Mouse (Mus musculus) forebrain, postnatal 0 days (tissue): ENCODE results near the gene Mdm2. TPM values are rescaled to one million over a fixed set of nuclear protein-coding genes. Genes with fewer than 3 reads are reported as not detected.

ENCODE experiments used
- ATAC-seq: fragments of 200-750 bp; cut with Nextera tagmentation; 2 replicates; pipeline ENCODE4 v1.8.0; 2017; ENCODE audit warnings: mild to moderate bottlenecking, moderate library complexity
- DNase-seq: peaks from one replicate; pipeline ENCODE4 v3.0.0-alpha.2; 2015
- H3K27ac ChIP-seq: fragments of 300-500 bp; sonication (generic); 2 replicates; pipeline ENCODE4 v1.5.1; 2014; ENCODE audit warnings: low read depth, mild to moderate bottlenecking, antibody characterized with exemption, low read length, moderate library complexity, mixed read lengths
- H3K27me3 ChIP-seq: fragments of 300-500 bp; sonication (generic); 2 replicates; pipeline ENCODE4 v1.6.1; 2014; ENCODE audit warnings: mild to moderate bottlenecking, low read length, mixed read lengths; ENCODE audit not compliant: insufficient read depth
- H3K36me3 ChIP-seq: fragments of 300-500 bp; sonication (generic); 2 replicates; pipeline ENCODE4 v1.6.1; 2014; ENCODE audit warnings: mild to moderate bottlenecking, moderate library complexity; ENCODE audit not compliant: insufficient read depth
- H3K4me1 ChIP-seq: fragments of 300-500 bp; sonication (generic); 2 replicates; pipeline ENCODE4 v1.6.1; 2014; ENCODE audit warnings: antibody characterized with exemption; ENCODE audit not compliant: insufficient read depth
- H3K4me2 ChIP-seq: fragments of 300-500 bp; sonication (generic); 2 replicates; pipeline ENCODE4 v1.6.1; 2014; ENCODE audit warnings: low read depth, mild to moderate bottlenecking, moderate library complexity
- H3K4me3 ChIP-seq: fragments of 300-500 bp; sonication (generic); 2 replicates; pipeline ENCODE4 v1.5.1; 2014; ENCODE audit warnings: low read depth, low read length, mixed read lengths
- H3K9ac ChIP-seq: fragments of 300-500 bp; sonication (generic); 2 replicates; pipeline ENCODE4 v1.6.1; 2014; ENCODE audit warnings: mild to moderate bottlenecking
- H3K9me3 ChIP-seq: fragments of 300-500 bp; sonication (generic); 2 replicates; pipeline ENCODE4 v1.6.1; 2016; ENCODE audit warnings: low read length
- CTCF ChIP-seq: sonication (generic); IDR thresholded peaks from 2 replicates; pipeline ENCODE4 v1.5.1; 2016; ENCODE audit warnings: antibody characterized with exemption, control low read depth, low read depth
- WGBS: fragments of 180-500 bp; shearing (Covaris S2); extraction: QIAGEN DNeasy Blood & Tissue Kit; methylation state at CpG from one replicate; pipeline ENCODE4 v1.1.7; 2014; 5-methylcytosine and 5-hydroxymethylcytosine counted together
- polyA plus RNA-seq: library from polyadenylated mRNA; unstranded; fragments of >200 nt; fragmentation: Nextera tagmentation; extraction: Ambion mirVana; gene quantifications from 2 replicates; pipeline ENCODE4 v1.2.1, GENCODE M21; 2015
- total RNA-seq: library from RNA; depleted of rRNA; stranded (reverse); fragments of >200 nt; gene quantifications from 2 replicates; pipeline ENCODE4 v1.2.3, GENCODE M21; 2014

Mdm2 gene
- total and polyA plus RNA-seq, 2 experiments from 2014 or later, result 30.2 to 77.3 TPM

DNA sequence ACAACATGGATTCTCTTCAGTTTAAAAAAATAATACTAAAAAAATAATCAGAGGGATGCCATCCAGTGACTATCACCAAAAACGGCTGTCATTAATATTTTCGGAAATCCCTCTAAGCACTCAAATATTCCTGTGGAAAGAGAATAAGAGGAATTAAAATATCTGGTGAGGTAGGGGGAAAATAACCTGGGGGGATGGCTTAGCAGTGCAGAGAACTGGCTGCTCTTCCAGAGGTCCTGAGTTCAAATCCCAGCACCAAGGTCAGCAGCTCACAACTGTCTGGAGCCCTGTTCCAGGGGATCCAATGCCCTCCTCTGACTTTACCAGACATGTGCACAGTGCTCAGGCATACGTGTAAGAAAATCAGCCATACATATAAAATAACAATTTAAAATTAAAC, 44.2 kb downstream of the Mdm2 start:
- Histone ChIP-seq H3K27ac (no peak overlapping the region), H3K27me3 (no peaks in the 10 kb centered on the region), H3K36me3 (no peaks in the 10 kb centered on the region), H3K9ac (no peak overlapping the region), H3K4me2 (no peak overlapping the region), H3K4me3 (no peak overlapping the region), H3K4me1 (no peaks in the 10 kb centered on the region), H3K9me3 (no peaks in the 10 kb centered on the region)
- TF ChIP-seq CTCF, result no peak
- ATAC-seq, result no peak
- 93% methylated on average over 3 of the region's 3 CpGs for WGBS
- no peak for DNase-seq

DNA sequence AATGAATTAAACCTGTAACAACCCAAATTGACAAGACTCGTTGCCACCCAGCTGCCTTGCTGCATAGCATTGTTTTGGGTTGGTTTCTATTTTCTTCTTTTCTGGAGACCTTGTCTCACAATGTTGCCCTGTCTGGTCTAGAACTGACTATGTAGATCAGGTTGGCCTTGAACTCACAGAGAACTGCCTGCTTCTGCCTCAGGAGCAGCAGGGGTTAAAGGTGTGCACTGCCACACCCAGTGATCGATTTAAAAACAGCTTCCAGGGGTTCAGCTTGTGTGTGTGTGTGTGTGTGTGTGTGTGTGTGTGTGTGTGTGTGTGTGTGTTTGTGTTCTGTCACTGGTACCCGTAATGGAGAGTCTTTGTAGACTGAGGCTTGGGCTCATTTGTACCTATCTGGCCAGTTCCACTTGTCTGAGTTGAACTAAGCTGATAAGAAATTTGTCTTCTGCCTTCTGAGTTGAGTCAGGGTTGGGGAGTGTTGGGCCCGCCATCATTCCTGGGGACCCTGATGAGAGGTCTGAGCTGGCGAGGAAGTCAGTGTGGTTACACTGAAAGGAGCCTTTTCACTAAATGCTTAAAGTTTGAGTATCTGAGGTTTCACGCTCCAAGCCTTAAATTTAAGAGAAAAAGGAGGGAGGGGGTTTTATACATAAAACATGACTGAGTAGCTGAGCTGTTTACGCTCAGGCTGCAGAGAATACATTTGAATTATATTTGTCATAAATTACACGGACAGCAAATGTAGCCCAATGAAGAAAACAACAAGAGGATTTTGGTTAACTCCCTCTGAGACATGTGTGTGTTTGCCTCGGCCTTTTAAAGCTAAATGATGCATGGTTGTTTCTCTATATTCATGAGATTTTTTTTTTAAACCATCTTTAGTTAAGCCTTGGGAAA, 44.9 kb downstream of the Mdm2 start:
- no peak for DNase-seq
- Histone ChIP-seq H3K4me3 (no peak overlapping the region), H3K4me2 (no peak overlapping the region), H3K27ac (no peak overlapping the region), H3K4me1 (no peaks in the 10 kb centered on the region), H3K9me3 (no peaks in the 10 kb centered on the region), H3K9ac (no peak overlapping the region), H3K27me3 (no peaks in the 10 kb centered on the region), H3K36me3 (no peaks in the 10 kb centered on the region)
- 59% methylated on average over 9 of the region's 9 CpGs for WGBS
- no peak for TF ChIP-seq CTCF
- ATAC-seq, result no peak

DNA sequence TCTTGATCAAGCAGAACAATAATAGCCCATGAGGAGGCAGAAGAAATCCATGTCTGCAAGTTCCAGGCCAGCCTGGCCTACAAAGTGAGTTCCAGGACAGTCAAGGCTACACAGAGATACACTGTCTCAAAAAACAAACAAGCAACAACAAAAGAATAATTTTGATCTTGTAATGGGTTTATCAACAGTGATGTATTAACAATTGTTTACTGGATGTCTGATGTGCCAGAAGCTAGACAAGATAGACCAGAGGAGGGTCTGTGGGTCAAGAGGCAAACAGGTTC, 45.7 kb downstream of the Mdm2 start:
- Histone ChIP-seq H3K36me3 (no peaks in the 10 kb centered on the region), H3K27me3 (no peaks in the 10 kb centered on the region), H3K4me2 (no peak overlapping the region), H3K4me1 (no peaks in the 10 kb centered on the region), H3K9ac (no peak overlapping the region), H3K27ac (no peak overlapping the region), H3K9me3 (no peaks in the 10 kb centered on the region), H3K4me3 (no peak overlapping the region)
- no peak for TF ChIP-seq CTCF
- DNase-seq, result no peak
- ATAC-seq, result no peak

DNA sequence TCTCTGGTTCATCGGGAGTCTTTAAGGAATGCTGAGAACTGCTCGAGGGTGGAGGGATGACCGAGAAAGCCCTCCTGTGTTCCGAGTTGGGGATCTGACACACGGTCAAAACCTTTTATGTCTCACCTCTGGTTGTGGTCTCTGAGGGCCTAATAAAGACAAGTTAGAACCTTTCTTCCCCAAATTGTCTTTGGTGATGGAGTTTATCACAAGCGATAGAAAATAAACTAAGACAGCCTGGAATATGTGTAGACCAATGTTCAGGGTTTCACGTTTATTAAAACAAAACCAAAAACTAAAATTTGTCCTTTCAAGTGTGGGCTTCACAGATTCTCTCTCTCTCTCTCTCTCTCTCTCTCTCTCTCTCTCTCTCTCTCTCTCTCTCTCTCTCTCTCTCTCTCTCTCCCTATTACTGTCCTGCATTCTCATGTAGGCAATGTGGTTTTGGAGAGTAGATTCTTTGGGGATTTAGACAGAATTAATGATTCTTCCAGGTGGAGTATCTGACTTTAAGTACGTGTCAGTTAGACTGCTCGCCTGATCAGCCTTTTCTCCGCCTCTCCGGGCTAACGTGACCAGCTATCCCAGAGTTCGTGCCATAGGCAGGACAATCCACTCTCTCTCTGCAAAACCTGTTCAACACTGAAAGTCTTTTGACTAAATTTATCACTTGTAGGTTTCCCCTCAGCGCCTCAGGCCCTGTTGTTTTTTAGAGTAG, 46.2 kb downstream of the Mdm2 start:
- no peak for ATAC-seq
- Histone ChIP-seq H3K4me1 (no peaks in the 10 kb centered on the region), H3K9ac (no peak overlapping the region), H3K27ac (no peak overlapping the region), H3K9me3 (no peaks in the 10 kb centered on the region), H3K27me3 (no peaks in the 10 kb centered on the region), H3K4me2 (no peak overlapping the region), H3K36me3 (no peaks in the 10 kb centered on the region), H3K4me3 (no peak overlapping the region)
- TF ChIP-seq CTCF, result no peak
- DNase-seq, result no peak
- 66% methylated on average over 14 of the region's 14 CpGs for WGBS

DNA sequence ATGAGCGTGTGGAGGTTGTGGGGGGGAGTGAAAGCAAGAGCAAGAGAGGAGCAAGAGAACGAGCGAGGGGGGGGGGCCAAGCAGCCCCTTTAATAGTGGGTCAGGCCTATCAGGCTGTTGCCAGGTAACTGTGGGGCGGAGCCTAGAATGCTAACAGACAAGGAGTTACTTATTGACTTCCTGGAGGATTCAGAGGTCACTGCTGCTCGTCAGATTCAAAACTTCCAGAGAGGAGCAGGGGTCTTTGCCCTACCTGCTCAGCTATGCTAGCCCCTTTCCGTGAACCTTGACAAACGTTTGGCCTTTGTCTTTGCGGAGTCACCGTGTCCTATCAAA, 46.7 kb downstream of the Mdm2 start:
- H3K36me3 ChIP-seq, result no peaks in the 10 kb centered on the region
- ATAC-seq, result no peak
- DNase-seq, result no peak
- no peaks in the 10 kb centered on the region for H3K9me3 ChIP-seq
- no peak overlapping the region for H3K9ac ChIP-seq
- H3K4me1 ChIP-seq, result no peaks in the 10 kb centered on the region
- TF ChIP-seq CTCF, result no peak
- H3K27ac ChIP-seq, result no peak overlapping the region
- H3K4me2 ChIP-seq, result no peak overlapping the region
- H3K27me3 ChIP-seq, result no peaks in the 10 kb centered on the region
- no peak overlapping the region for H3K4me3 ChIP-seq
- 29% methylated on average over 9 of the region's 9 CpGs for WGBS

DNA sequence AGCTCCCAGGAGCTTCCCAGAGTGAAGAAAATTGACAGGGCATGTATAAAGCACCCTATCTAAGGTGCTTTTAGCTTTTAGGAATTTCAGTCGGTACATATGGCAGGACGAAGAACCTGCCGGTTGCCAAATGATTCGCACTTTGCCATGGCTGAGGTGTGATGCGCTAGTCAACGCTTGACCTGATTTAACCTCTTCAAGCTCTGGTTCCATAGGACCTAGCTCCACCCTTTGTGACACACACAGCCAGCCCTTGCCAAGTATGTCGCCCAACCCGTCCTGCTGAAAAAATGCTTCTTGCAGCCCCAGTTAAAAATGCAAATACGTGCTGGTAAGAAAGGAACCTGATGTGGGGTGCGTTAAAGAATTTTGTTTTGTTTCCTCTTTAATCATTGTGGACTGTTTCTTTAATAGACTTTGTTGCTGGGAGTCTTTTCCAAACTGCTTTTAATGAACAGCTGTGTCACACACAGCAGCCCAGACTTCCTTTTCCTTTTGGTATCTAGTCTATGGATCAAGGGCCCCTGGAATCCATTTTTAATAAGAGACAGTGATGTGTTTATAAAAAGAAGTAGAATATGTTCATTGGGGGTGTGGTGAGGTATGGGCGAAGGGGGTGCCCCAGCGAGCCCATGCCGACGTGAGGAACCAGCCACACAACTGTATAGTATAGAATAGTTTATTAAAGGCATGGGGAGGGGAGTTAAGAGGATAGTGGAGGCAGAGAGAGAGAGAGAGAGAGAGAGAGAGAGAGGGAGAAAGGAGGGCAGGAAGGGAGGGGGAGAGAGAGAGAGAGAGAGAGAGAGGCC, 47.3 kb downstream of the Mdm2 start:
- no peak for TF ChIP-seq CTCF
- Histone ChIP-seq H3K27me3 (no peaks in the 10 kb centered on the region), H3K9ac (no peak overlapping the region), H3K4me1 (no peaks in the 10 kb centered on the region), H3K36me3 (no peaks in the 10 kb centered on the region), H3K9me3 (no peaks in the 10 kb centered on the region), H3K4me2 (no peak overlapping the region), H3K27ac (no peak overlapping the region), H3K4me3 (no peak overlapping the region)
- WGBS, result 75% methylated on average over 14 of the region's 14 CpGs
- DNase-seq (no peak), ATAC-seq (no peak)
